In the genomic region with DNA sequence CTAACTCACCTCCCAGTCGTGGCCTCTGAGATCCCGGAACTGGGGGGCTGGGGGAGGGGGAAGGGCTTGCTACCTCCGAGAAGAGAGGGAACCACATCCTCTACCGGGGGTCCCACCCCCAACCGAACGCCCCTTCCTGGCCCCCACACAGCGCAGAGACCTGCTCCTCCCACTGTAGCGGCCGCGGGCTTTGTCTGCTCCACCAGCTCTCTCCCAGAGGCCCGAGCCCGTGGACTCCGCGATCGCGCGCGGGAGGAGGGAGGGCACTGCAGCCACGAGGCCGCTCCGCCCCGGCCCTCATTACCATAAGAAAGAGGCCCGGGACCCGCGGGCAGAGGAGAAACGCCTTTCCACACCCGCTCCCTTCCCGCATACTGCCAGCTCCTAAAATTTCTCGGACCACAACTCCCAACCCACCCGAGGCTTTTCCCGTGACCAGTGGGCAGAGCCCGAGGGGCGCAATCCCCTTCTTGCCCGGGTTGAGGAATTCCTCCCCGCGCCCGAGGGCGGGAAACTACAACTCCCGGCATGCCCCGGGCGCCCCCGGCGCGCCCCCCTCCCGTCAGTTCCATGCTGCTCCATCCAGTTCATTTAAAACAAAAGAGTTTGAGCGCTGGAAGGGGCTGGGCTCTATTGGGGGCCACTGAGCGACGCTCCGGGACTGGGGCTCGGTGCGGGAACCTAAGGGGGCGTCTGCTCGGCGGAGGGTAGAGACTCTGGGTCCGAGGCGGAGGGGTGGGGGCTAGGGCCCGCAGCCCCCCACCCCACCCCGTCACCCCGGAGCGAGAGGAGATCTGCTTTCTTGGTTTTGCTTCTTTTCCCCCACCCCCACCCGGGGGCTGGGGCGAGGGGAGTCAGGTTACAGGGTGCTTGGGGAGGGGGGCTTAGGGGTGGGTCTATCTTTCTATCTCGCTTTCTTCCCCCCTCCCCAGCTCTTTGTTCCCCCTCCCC, we compare ENCODE assay signal across 8 mouse cellular contexts. TPM values are rescaled to one million over a fixed set of nuclear protein-coding genes. Genes with fewer than 3 reads are reported as not detected.
A peak's percentile ranks its signal among the peaks of the same experiment; 100 is the strongest.
DNase-seq lines count a peak whose midpoint lies in the region; ATAC-seq and TF ChIP-seq lines count a peak whose summit lies in the region.

No protein-coding gene starts in this region.

- H3K4me3 ChIP-seq in G1E (ENCODE audit: low read depth, low read length): peak overlapping the region; percentile 77
- peak overlapping the region; percentile 84 for H3K4me3 ChIP-seq in cerebellum, adult 2 months (replicated peaks; ENCODE audit: insufficient read depth, low read depth, low read length)
- peak overlapping the region; percentile 79 for H3K4me3 ChIP-seq in lung, postnatal 0 days (ENCODE audit: low read depth, low read length)

- H3K4me1 ChIP-seq in G1E (ENCODE audit: insufficient read depth, low read depth, low read length): peaks cover 74% of the 10 kb centered on the region
- peaks cover 16% of the 10 kb centered on the region for H3K4me1 ChIP-seq in cerebellum, adult 2 months (ENCODE audit: control insufficient read depth, insufficient read depth, low read length)
- H3K4me1 ChIP-seq in lung, postnatal 0 days (ENCODE audit: insufficient read depth, low read depth, low read length): peaks cover 16% of the 10 kb centered on the region; the same call in 1 of the 2 replicates

- H3K9ac ChIP-seq in lung, postnatal 0 days (replicated peaks; ENCODE audit: low read depth): peak overlapping the region; percentile 65

- H3K27ac ChIP-seq in cerebellum, adult 2 months (ENCODE audit: insufficient read depth, low read length): peak overlapping the region; percentile 42; the same call in 1 of the 2 replicates
- peak overlapping the region; percentile 79 for H3K27ac ChIP-seq in lung, postnatal 0 days (ENCODE audit: low read length)

- H3K36me3 ChIP-seq in G1E (replicated peaks): peaks cover 37% of the 10 kb centered on the region
- no peaks in the 10 kb centered on the region for H3K36me3 ChIP-seq in lung, postnatal 0 days (ENCODE audit: insufficient read depth, low read length)

- peak; percentile 38 for ATAC-seq in G1E (ENCODE audit: extremely low read depth, insufficient number of reproducible peaks, low FRiP score, poor library complexity, severe bottlenecking)
- peak; percentile 48 to 66 for ATAC-seq in hematopoietic stem cell, adult 5-6 weeks (replicated peaks in 1 of 2; ENCODE audit: insufficient read depth in 1 of 2, low FRiP score in 2 of 2, low TSS enrichment in 1 of 2, low read depth in 1 of 2, poor library complexity in 2 of 2, severe bottlenecking in 2 of 2)
- ATAC-seq in lung, postnatal 0 days: peak; percentile 82

- H3K27me3 ChIP-seq in G1E (ENCODE audit: insufficient read depth, low read length): peaks cover 3% of the 10 kb centered on the region; the same call in 1 of the 2 replicates
- no peaks in the 10 kb centered on the region for H3K27me3 ChIP-seq in cerebellum, adult 2 months (ENCODE audit: control insufficient read depth, insufficient read depth, low read length)
- no peaks in the 10 kb centered on the region for H3K27me3 ChIP-seq in lung, postnatal 0 days (replicated peaks; ENCODE audit: insufficient read depth, low read length)

- under 1% methylated on average over 61 of the region's 63 CpGs for WGBS in cerebellum, adult 2 months
- 1% methylated on average over 52 of the region's 63 CpGs for WGBS in lung, postnatal 0 days

- no peaks in the 10 kb centered on the region for H3K9me3 ChIP-seq in G1E (replicated peaks)
- no peaks in the 10 kb centered on the region for H3K9me3 ChIP-seq in lung, postnatal 0 days (ENCODE audit: low read length)

- 0 out of 2 replicates have a peak, but pooled peaks have one; percentile 17 for TF ChIP-seq POLR2A in cerebellum, adult 2 months (IDR thresholded peaks at IDR 0.05; ENCODE audit: borderline replicate concordance, insufficient read depth, low read length)

- peak overlapping the region; percentile 98 for H3K4me2 ChIP-seq in lung, postnatal 0 days (replicated peaks; ENCODE audit: low read depth, low read length)

- 0 out of 2 replicates have a peak, but pooled peaks have one; percentile 30 for TF ChIP-seq EP300 in lung, postnatal 0 days (IDR thresholded peaks at IDR 0.05)

- TF ChIP-seq CTCF in G1E (IDR thresholded peaks at IDR 0.05; ENCODE audit: low read depth, low read length): no peak
- no peak for TF ChIP-seq CTCF in cerebellum, adult 2 months (IDR thresholded peaks at IDR 0.05; ENCODE audit: borderline replicate concordance, insufficient read depth, low read depth, low read length)
- no peak; the same call in 1 of the 2 replicates for TF ChIP-seq CTCF in lung, postnatal 0 days (IDR thresholded peaks at IDR 0.05)

- peak; percentile 80 for DNase-seq in G1E (ENCODE audit: low spot score)
- DNase-seq in cerebellum, adult 2 months: peak; percentile 86 to 91
- peak; percentile 94 for DNase-seq in forelimb bud, embryonic 11.5 days (ENCODE audit: low read depth, low spot score)
- DNase-seq in layer of hippocampus, adult 9-11 months: peak; percentile 83
- DNase-seq in lung, postnatal 0 days (ENCODE audit: low spot score): peak; percentile 87
- DNase-seq in ovary, postnatal 14 days (ENCODE audit: low spot score): peak; percentile 80
- peak; percentile 97 for DNase-seq in thymus, postnatal 14 days

RNA-seq across cellular contexts. Expression of a gene that starts 0.6 kb away (rescaled TPM):
- 6.2 and 8.2 TPM in 2 replicates for total RNA-seq in G1E (2014; fragmentation: Nextera tagmentation)
- total RNA-seq in G1E (2017): 1.7 and 2.0 TPM in 2 replicates
- 9.0 and 9.6 TPM in 2 replicates for polyA plus RNA-seq in G1E (2012)
- 1.2 and 1.3 TPM in 2 replicates for polyA plus RNA-seq in cerebellum, adult 2 months (2012; rRNA removed)
- total RNA-seq in hematopoietic stem cell, adult 5-6 weeks (2017): 17.8 and 18.9 TPM in 2 replicates
- 2.6 and 3.4 TPM in 2 replicates for polyA plus RNA-seq in lung, postnatal 0 days (2015; fragmentation: Nextera tagmentation; extraction: Ambion mirVana)

RNA-seq across cellular contexts. Expression of a gene that starts 16.5 kb away (rescaled TPM):
- total RNA-seq in G1E (2014; fragmentation: Nextera tagmentation) (1.6 and 4.5 TPM in 2 replicates), G1E (2017) (0.35 TPM in 1 of 2 replicates, not detected in the other)
- 0.67 and 0.88 TPM in 2 replicates for polyA plus RNA-seq in G1E (2012)
- polyA plus RNA-seq in cerebellum, adult 2 months (2012; rRNA removed): 0.46 and 1.4 TPM in 2 replicates
- total RNA-seq in hematopoietic stem cell, adult 5-6 weeks (2017): not detected in 2 replicates
- 61.4 and 61.8 TPM in 2 replicates for polyA plus RNA-seq in lung, postnatal 0 days (2015; fragmentation: Nextera tagmentation; extraction: Ambion mirVana)

RNA-seq across cellular contexts. Expression of a gene that starts 21.3 kb away (rescaled TPM):
- total RNA-seq in G1E (2014; fragmentation: Nextera tagmentation): 44.7 and 64.5 TPM in 2 replicates
- 97.5 and 98.0 TPM in 2 replicates for total RNA-seq in G1E (2017)
- polyA plus RNA-seq in G1E (2012): 96.1 and 182 TPM in 2 replicates
- polyA plus RNA-seq in cerebellum, adult 2 months (2012; rRNA removed): 143 and 159 TPM in 2 replicates
- total RNA-seq in hematopoietic stem cell, adult 5-6 weeks (2017): 51.2 and 54.4 TPM in 2 replicates
- 138 and 143 TPM in 2 replicates for polyA plus RNA-seq in lung, postnatal 0 days (2015; fragmentation: Nextera tagmentation; extraction: Ambion mirVana)

RNA-seq across cellular contexts. Expression of a gene that starts 21.9 kb away (rescaled TPM):
- total RNA-seq in G1E (2014; fragmentation: Nextera tagmentation): 69.3 and 72.1 TPM in 2 replicates
- total RNA-seq in G1E (2017): 96.4 and 98.2 TPM in 2 replicates
- 336 and 381 TPM in 2 replicates for polyA plus RNA-seq in G1E (2012)
- 51.4 and 57.1 TPM in 2 replicates for polyA plus RNA-seq in cerebellum, adult 2 months (2012; rRNA removed)
- total RNA-seq in hematopoietic stem cell, adult 5-6 weeks (2017): 7.1 and 21.5 TPM in 2 replicates
- polyA plus RNA-seq in lung, postnatal 0 days (2015; fragmentation: Nextera tagmentation; extraction: Ambion mirVana): 185 and 216 TPM in 2 replicates

RNA-seq across cellular contexts. Expression of a gene that starts 21.9 kb away (rescaled TPM):
- total RNA-seq in G1E (2014; fragmentation: Nextera tagmentation) (63.4 and 67.4 TPM in 2 replicates), G1E (2017) (39.6 and 40.6 TPM in 2 replicates)
- polyA plus RNA-seq in G1E (2012): 73.7 and 81.2 TPM in 2 replicates
- 86.4 and 87.3 TPM in 2 replicates for polyA plus RNA-seq in cerebellum, adult 2 months (2012; rRNA removed)
- total RNA-seq in hematopoietic stem cell, adult 5-6 weeks (2017): 30.4 and 49.8 TPM in 2 replicates
- 18.4 and 22.6 TPM in 2 replicates for polyA plus RNA-seq in lung, postnatal 0 days (2015; fragmentation: Nextera tagmentation; extraction: Ambion mirVana)

Comparison
In these comparisons a context has a peak if more than half of its experiments do, and no peak if none do; other contexts are left out.
1. Peak in every context shown above with its lines: DNase-seq, ATAC-seq, H3K4me3 ChIP-seq and H3K27ac ChIP-seq.
2. RNA of a gene that starts 16.5 kb away (polyA plus RNA-seq): 61.4 to 61.8 TPM in lung, postnatal 0 days; 0.46 to 1.4 TPM in cerebellum, adult 2 months and 0.67 to 0.88 TPM in G1E; every median in the first group is over 10 times any median in the second.